Mouse (Mus musculus) neural tube, embryonic 12.5 days (tissue): ENCODE measurements around the gene Tcl1b4. TPM values are rescaled to one million over a fixed set of nuclear protein-coding genes. Genes with fewer than 3 reads are reported as not detected.

Experiments
- polyA plus RNA-seq: library from polyadenylated mRNA; unstranded; fragments of >200 nt; fragmentation: Nextera tagmentation; extraction: Ambion mirVana; gene quantifications from 2 replicates; pipeline ENCODE4 v1.2.1, GENCODE M21; 2016

Tcl1b4 gene
- polyA plus RNA-seq, 1 experiment from 2014 or later: not detected

Other genes with a start within 250 kb of the Tcl1b4 start
- 0.06 and 0.17 TPM in 2 replicates for gene Syne3, start 192.1 kb upstream of the Tcl1b4 start, polyA plus RNA-seq
- gene Glrx5, start 169.3 kb upstream of the Tcl1b4 start, polyA plus RNA-seq: 184 and 189 TPM in 2 replicates
- not detected in 2 replicates for gene Tcl1b2, start 55.9 kb upstream of the Tcl1b4 start, polyA plus RNA-seq
- not detected in 2 replicates for gene Tcl1b1, start 42.3 kb upstream of the Tcl1b4 start, polyA plus RNA-seq
- not detected in 2 replicates for gene Tcl1b5, start 25.6 kb upstream of the Tcl1b4 start, polyA plus RNA-seq
- not detected in 2 replicates for gene Tcl1b3, start 10.9 kb upstream of the Tcl1b4 start, polyA plus RNA-seq
- gene Tcl1, start 20.8 kb downstream of the Tcl1b4 start, polyA plus RNA-seq: not detected in 2 replicates
- 2.1 and 2.5 TPM in 2 replicates for gene Tunar, start 131.9 kb downstream of the Tcl1b4 start, polyA plus RNA-seq